Mouse (Mus musculus) c-Kit-negative CD71-positive TER-119-positive erythroid progenitor cells, embryonic 14.5 days (primary cell): ENCODE data around the gene Fam102b.

Experiments used
- DNase-seq: peaks from one replicate; pipeline ENCODE4 v3.0.0-alpha.2; 2013; ENCODE audit warnings: low read depth, low spot score

The Fam102b gene

GRCm38 (mm10) chr3:109010489-109011260, 16.7 kb downstream of the Fam102b start:
- no peak for DNase-seq

DNA sequence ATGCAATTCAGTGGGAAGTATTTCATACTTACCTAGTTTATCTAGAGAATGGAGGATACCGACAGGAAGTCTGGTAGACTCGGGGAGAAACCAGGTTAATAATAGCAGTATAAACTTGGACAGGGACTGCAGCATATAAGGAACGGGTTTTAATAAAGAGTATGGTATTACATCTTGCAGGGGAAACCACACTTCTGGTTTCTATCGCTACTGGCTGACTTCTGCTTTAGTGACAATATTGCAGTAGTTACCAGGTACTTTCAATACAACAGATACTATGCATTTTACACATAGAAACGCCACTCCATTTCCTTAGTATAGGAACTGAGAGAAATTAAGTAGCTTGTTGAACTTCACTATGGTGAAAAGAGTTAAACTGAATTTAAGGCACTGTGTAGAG, 19.2 kb downstream of the Fam102b start:
- DNase-seq = no peak

- DNase-seq = no peak
These were observed 21.6 kb downstream of the Fam102b start for GRCm38 (mm10) chr3:109005777-109006176.

GRCm38 (mm10) chr3:108999173-108999572, 28.2 kb downstream of the Fam102b start:
- DNase-seq = no peak

DNA sequence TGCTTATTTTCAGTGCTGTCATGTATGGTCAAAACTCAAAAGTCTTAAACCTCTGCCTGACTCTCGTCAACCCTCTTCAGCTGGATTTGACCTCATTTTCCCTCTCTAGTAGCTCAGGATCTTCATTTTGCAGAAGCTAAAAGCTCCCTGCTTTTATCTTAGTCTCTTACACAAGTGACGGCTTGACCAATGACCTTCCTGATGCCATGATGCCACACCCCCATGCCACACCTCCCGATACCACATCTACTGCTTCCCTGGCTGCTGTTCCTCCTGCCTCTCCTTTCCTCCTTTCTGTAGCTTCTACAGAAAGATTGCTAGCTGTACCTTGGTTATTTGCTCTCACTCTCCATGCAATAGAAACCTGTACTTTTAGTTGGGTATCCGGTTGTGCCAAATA, 29.6 kb downstream of the Fam102b start:
- no peak for DNase-seq

DNA sequence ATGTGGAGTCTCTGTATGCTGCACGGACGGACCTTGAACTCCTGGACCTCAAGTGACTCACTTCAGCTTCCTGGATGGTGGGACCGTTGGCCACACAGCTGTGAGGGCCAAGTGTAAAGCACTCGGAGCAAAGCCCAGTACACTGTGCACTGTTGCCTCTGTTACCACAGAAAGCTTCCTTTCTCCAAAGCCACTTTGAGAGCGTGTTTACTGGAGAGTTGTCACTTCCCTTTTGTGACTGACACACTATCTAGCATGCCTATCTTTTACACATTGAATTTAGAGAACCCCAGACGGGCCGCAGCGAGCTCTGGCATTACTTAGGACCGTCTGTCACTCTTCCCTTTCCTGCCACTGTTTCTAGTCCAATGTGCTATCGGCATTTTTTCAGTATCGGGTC, 30.1 kb downstream of the Fam102b start:
- DNase-seq = no peak

DNA sequence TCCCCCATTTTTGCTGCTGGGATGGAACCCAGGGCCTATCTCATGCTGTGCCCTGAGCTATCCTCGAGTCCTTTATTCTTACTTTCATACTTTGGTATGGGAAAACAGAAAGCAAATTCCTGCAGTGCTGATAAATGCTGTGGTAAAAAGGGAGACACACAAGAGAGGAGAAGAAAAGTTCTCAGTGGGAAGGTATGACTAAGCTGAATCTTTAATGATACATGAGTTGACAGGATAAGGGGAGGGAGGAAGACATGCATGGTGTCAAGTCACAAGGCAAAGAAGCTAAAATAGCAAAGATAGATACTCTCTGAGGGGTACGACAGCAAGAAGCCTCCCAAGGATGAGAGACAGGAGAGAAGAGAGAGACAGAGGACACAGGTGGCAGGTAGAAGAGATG, 32.0 kb downstream of the Fam102b start:
- no peak for DNase-seq

DNA sequence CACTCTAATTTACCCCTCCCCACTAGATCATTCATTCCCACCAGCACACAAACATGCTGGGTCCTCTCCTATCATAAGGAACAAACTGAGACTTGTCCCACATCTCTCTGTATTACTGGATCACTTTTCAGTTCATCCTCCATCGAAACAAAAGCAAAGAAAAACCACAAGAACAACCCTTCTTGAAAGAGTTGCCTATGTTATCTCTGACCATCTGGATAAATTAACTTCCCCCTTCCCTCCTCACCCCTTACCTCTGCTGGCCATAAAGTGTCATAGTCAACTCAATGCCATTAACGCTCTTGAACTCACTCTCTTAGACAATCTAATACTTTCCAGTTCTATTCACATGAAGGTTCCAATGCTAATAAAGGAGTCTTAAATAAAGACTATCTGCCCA, 32.9 kb downstream of the Fam102b start:
- DNase-seq = no peak

- no peak for DNase-seq
These were observed 37.3 kb downstream of the Fam102b start for GRCm38 (mm10) chr3:108989971-108990548.

DNA sequence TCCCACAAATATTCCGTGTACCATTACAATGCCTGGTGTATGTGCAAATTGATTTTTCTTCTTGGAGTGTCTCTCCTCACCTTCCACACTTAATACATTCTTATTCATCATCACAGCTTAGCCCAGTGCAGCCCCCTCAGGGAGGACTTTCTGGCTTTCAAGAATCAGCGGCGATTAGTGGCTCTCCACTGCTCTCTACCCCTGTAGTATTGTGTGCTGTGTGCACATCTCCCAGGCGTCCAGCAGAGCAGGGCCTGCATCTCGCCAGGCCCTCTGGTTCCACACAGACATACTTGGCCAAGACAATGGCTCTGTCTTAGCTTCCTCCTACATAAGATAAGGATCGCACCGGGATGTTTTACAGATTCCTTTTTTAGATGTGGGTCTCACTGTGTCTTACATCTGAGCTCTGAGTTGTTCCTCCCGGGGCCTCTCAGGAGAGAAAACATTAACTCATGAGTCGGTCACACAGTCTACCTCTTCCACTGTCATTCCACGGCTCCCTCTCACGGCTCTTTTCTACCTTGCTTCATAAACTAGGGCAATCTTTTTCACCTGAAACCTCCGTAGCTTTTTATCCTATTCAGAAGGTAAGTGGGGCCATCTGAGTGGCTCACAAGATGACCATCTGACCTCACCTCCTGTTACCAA, 40.3 kb downstream of the Fam102b start:
- no peak for DNase-seq

DNA sequence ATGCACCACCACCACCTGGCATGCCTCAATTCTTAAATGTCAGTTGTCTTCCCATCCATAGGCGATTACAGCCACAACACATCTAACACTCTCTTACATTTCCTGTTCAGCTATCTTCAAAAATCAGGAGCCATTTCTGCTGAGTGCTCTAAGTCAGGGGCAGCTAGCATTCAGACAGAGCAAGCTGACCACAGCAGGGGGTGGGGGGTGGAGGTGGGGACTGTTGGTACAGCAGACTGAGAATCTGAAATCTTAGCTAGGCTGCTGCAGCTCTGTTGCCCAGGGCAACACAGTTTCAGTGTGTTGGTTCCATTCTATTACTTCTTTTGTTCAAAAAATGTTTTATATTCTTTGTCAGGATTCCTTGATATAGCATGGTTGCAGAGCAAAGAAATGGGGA, 40.9 kb downstream of the Fam102b start:
- DNase-seq = no peak

GRCm38 (mm10) chr3:108983989-108984388, 43.4 kb downstream of the Fam102b start:
- no peak for DNase-seq

- no peak for DNase-seq
These were observed 45.5 kb downstream of the Fam102b start for GRCm38 (mm10) chr3:108981946-108982345.

- DNase-seq = peak; percentile 34
These were observed 49.9 kb downstream of the Fam102b start for GRCm38 (mm10) chr3:108977340-108978030.

GRCm38 (mm10) chr3:108974920-108975485, 52.4 kb downstream of the Fam102b start:
- no peak for DNase-seq

DNA sequence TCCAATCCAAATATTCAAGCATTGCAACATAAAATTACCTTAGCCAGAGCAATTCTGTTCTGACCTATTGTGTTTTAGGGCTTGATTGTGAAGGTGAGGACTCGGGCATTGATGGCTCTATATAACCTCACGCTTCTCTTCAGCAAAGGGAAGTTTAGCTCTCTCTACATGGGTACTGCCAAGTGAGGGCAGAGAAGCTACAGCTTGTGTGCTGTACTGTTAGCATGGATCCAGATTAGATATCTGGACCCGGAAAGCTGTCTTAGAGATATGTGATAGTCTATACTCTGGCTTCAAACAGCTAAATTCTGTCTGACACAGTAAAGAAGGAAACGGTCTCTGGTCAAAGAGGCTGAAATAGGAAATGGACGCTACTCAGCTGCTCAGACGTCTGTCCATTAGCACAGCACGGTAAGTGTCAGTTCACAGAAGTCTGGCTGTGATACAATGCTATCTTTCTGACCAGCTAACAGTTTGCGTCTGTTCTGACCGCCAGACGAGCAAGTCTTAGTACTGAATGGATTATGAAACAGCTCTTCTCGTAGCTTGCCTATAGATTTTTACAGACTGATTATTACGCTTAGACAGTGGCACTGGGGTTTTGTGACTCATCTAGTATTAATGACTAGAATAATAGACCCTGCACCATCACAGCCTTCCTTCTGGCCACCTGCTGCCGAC, 53.3 kb downstream of the Fam102b start:
- DNase-seq = no peak

- no peak for DNase-seq
These were observed 61.4 kb downstream of the Fam102b start for GRCm38 (mm10) chr3:108966051-108966450.

DNA sequence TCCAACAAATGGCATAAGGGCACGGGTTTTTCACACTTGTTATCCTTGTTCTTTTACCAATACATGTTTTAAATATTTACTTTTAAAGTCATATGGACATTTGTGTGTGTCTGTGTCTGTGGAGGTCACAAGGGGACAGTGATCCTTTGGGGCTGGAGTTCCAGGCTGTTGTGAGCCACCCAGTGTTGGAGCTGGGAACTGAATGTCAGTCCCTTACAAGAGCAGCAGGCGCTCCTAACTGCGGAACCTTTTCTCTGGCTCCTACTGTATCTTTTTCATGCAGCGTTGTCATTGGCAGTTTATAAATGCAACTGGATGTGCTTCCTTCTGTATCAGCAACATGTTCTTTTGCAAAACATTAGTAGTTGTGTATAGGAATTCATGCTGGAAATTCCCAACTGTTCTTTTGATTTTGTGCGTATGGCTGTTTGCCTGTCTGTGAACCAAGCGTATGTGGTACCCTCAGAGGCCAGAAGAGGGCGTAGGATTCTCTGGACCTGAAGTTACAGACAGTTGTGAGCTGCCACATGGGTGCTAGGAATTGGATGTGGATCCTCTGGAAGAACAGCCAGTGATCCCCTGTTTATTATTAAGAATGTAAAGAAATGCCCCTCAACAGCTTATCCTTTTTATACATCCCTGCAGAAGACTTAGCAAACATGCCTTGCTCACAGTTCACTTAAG, 62.9 kb downstream of the Fam102b start:
- no peak for DNase-seq

GRCm38 (mm10) chr3:108963776-108964175, 63.6 kb downstream of the Fam102b start:
- no peak for DNase-seq

- DNase-seq = no peak
These were observed 64.1 kb downstream of the Fam102b start for GRCm38 (mm10) chr3:108963278-108963677.

GRCm38 (mm10) chr3:108961655-108962054, 65.8 kb downstream of the Fam102b start:
- no peak for DNase-seq
